Mouse (Mus musculus): Measurements from ENCODE around the gene Gm11084.
"Not testable (repeated sequence)": the region's sequence is repeated elsewhere in the genome, so short reads cannot be mapped to it uniquely, and the experiment has no call there.

Gene Gm11084

GRCm38 (mm10) chr2:72986616-72987015 lies at the start of gene Gm11084:
Gene Gm11084, minus strand, starts transcription at chr2:72986716.
- DNase-seq, result no peak

- no peak for DNase-seq
Measured at GRCm38 (mm10) chr2:73031061-73032055, 44.8 kb upstream of the Gm11084 start.

- DNase-seq, result no peak
Measured at GRCm38 (mm10) chr2:73029846-73030245, 43.3 kb upstream of the Gm11084 start.

- no peak for DNase-seq
Measured at GRCm38 (mm10) chr2:73028019-73028418, 41.5 kb upstream of the Gm11084 start.

GRCm38 (mm10) chr2:73027126-73027525 lies 40.6 kb upstream of the Gm11084 start:
- DNase-seq, result no peak

GRCm38 (mm10) chr2:73023803-73024202 lies 37.3 kb upstream of the Gm11084 start:
- DNase-seq, result no peak

- DNase-seq, result no peak
Measured at GRCm38 (mm10) chr2:73021046-73021445, 34.5 kb upstream of the Gm11084 start.

- DNase-seq, result peak; percentile 79
Measured at GRCm38 (mm10) chr2:73019371-73020146, 33.0 kb upstream of the Gm11084 start.

- not testable (repeated sequence) for DNase-seq
Measured at GRCm38 (mm10) chr2:73014063-73014462, 27.5 kb upstream of the Gm11084 start.

GRCm38 (mm10) chr2:73012636-73013035 lies 26.1 kb upstream of the Gm11084 start:
- DNase-seq, result no peak

- DNase-seq, result no peak
Measured at GRCm38 (mm10) chr2:73007472-73007871, 21.0 kb upstream of the Gm11084 start.

GRCm38 (mm10) chr2:73005611-73006515 lies 19.3 kb upstream of the Gm11084 start:
- no peak for DNase-seq

- DNase-seq, result peak; percentile 71
Measured at GRCm38 (mm10) chr2:73003751-73004717, 17.5 kb upstream of the Gm11084 start.

- DNase-seq, result no peak
Measured at GRCm38 (mm10) chr2:73003049-73003448, 16.5 kb upstream of the Gm11084 start.

- DNase-seq, result no peak
Measured at GRCm38 (mm10) chr2:73002451-73002850, 15.9 kb upstream of the Gm11084 start.

GRCm38 (mm10) chr2:73001994-73002393 lies 15.5 kb upstream of the Gm11084 start:
- no peak for DNase-seq

GRCm38 (mm10) chr2:73000194-73000593 lies 13.7 kb upstream of the Gm11084 start:
- DNase-seq, result no peak

- DNase-seq, result no peak
Measured at GRCm38 (mm10) chr2:72997586-72997985, 11.1 kb upstream of the Gm11084 start.

GRCm38 (mm10) chr2:72996808-72997378 lies 10.4 kb upstream of the Gm11084 start:
- no peak for DNase-seq

GRCm38 (mm10) chr2:72995346-72996097 lies 9.0 kb upstream of the Gm11084 start:
- DNase-seq, result peak; percentile 80

All from layer of hippocampus, adult 9-11 months (tissue).